In genomic region chr3:85677133-85677532, GRCm38 (mm10) we compare ENCODE assay signal across 21 mouse cellular contexts.
"Had no signal": no experiment of that assay in that cellular context is flagged by ENCODE, and none has a peak within 500 bp of the region (broad histone marks: within the 10 kb centered on the region; RNA-seq: fewer than 3 reads in every experiment).

No protein-coding gene starts in this region.

- H3K4me3 ChIP-seq: heart, adult 2 months; heart, embryonic 13.5 days; heart, embryonic 15.5 days; hindbrain, embryonic 10.5 days; hindbrain, embryonic 12.5 days; intestine, embryonic 15.5 days; limb, embryonic 13.5 days; limb, embryonic 15.5 days; liver, embryonic 12.5 days had no signal

- H3K27ac ChIP-seq: heart, adult 2 months; heart, embryonic 13.5 days; heart, embryonic 15.5 days; hindbrain, embryonic 10.5 days; hindbrain, embryonic 12.5 days; hindbrain, embryonic 14.5 days; intestine, embryonic 15.5 days; kidney, postnatal 0 days; limb, embryonic 13.5 days; limb, embryonic 15.5 days; liver, embryonic 12.5 days; liver, embryonic 14.5 days had no signal

- DNase-seq: gastrocnemius, postnatal 14 days; heart, adult 2 months; heart, postnatal 4 days; kidney, adult 18-20 months; kidney, adult 8-10 months; kidney, postnatal 14 days; kidney, postnatal 36 days; layer of hippocampus, adult 9-11 months; layer of hippocampus, postnatal 36 days; left cerebral cortex, postnatal 4 days had no signal

- H3K4me1 ChIP-seq: hindbrain, embryonic 10.5 days; hindbrain, embryonic 12.5 days; intestine, embryonic 15.5 days; limb, embryonic 13.5 days; limb, embryonic 15.5 days had no signal
